Mouse (Mus musculus): ENCODE data around the gene Patl1. TPM values are rescaled to one million over a fixed set of nuclear protein-coding genes. Genes with fewer than 3 reads are reported as not detected.

The Patl1 gene
- polyA plus RNA-seq, 1 experiment from 2014 or later, result 18.8 TPM

DNA sequence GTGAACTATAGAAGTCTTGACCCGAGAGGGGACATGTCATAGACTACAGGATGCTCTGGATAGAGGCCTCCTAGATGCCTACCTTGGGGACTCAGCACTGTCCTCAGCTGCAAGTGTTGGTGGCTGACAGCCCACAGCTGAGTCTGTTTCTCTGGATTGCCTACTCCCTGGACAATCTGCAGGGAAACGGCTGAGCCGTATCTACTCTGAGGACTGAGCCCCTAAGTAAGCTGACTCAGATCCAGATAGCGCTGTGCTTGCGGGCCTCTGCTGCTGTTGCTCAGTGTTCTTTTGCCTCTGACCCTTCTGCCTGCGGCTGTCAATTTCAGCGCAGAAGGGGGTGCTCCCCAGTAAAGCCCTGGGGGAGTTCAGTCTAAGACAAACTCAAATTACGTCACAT is 45.6 kb downstream of the Patl1 start:
- H3K4me3 ChIP-seq (ENCODE audit: low read length), result no peak overlapping the region
- H3K9ac ChIP-seq (ENCODE audit: low read depth, low read length), result no peak overlapping the region
- no peak for ATAC-seq
- 79% methylated on average over 8 of the region's 8 CpGs for WGBS
- H3K27me3 ChIP-seq (replicated peaks; ENCODE audit: control insufficient read depth, insufficient read depth, low read length), result no peaks in the 10 kb centered on the region
- H3K27ac ChIP-seq (ENCODE audit: low read length), result no peak overlapping the region
- H3K36me3 ChIP-seq (ENCODE audit: control insufficient read depth, insufficient read depth, low read length), result no peaks in the 10 kb centered on the region
- H3K4me2 ChIP-seq (ENCODE audit: low read depth, low read length), result no peak overlapping the region
- H3K4me1 ChIP-seq (ENCODE audit: control insufficient read depth, insufficient read depth, low read length), result no peaks in the 10 kb centered on the region
- H3K9me3 ChIP-seq (ENCODE audit: control insufficient read depth, low read length), result no peaks in the 10 kb centered on the region

DNA sequence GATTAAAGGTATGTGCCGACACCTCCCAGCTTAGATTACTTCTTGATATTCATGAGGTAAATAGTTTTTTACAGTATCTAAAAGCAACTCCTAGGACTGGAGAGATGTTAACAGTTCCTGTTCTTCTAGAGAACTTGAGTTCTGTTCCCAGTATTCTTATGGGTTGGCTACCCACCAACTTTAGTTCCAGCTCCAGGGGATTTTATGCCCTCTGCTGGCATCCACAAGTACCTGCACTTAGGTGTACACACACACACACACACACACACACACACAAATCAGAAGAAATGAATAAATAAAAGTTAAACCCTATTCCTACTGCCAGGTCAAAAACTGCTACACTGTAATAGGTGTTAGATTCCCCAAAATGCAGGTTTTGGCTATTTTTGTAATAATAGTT is 52.1 kb downstream of the Patl1 start:
- Histone ChIP-seq H3K4me2 (ENCODE audit: low read depth, low read length) (peak overlapping the region; percentile 53; the same call in 1 of the 2 replicates), H3K36me3 (ENCODE audit: control insufficient read depth, insufficient read depth, low read length) (no peaks in the 10 kb centered on the region), H3K9ac (ENCODE audit: low read depth, low read length) (no peak overlapping the region), H3K27ac (ENCODE audit: low read length) (no peak overlapping the region), H3K4me1 (ENCODE audit: control insufficient read depth, insufficient read depth, low read length) (peaks cover 11% of the 10 kb centered on the region), H3K27me3 (replicated peaks; ENCODE audit: control insufficient read depth, insufficient read depth, low read length) (no peaks in the 10 kb centered on the region), H3K9me3 (ENCODE audit: control insufficient read depth, low read length) (no peaks in the 10 kb centered on the region), H3K4me3 (ENCODE audit: low read length) (no peak overlapping the region)
- WGBS, result 98% methylated on average over 1 of the region's 1 CpGs
- ATAC-seq, result no peak

DNA sequence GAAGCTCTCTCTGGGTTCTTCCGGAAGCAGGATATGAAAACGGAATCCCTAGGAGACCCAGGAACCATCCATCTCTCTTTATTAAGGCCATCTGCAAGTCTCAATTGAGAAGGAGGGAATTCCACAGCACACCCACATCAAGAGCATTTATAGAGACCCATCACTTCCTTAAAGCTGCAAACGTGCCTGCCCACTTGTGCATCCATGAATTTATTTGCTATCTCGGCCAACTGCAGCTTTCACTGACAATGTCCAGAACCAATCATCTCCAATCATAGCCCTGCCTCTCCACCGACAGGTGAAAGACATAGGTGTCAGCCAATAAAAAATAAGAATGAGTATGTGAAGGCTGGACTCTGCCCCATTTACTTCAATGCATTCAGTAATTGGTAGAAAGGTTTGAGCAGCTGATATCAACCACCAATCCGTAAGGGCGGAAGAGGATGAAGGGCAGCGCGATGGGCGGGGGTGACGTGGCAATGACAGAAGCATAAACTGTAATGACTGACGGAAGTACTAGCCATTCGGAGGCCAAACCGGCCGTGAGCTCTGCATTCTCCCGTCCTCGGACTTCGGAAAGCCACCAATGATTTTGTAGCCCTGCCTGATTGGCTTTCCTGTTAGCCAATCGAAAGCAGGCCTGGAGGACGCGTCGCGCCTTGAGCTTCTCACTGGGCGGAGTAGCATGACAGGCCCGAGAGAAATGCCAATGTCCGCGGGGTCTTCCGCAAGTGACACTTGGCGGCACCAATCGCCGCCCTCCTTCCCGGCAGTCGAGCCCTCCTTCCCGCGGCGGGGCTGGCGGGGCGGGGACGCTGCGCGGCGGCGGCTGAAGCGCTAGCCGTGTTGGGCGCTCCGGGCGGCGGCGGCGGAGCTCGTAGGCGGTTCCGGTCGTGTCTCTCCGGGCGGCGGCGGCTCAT is 53.1 kb downstream of the Patl1 start, which contains the start of gene Osbp:
TSS of gene Osbp (plus strand) at position 919 of the 920 bp plus-strand sequence.
- under 1% methylated on average over 59 of the region's 59 CpGs for WGBS
- H3K4me3 ChIP-seq (ENCODE audit: low read length), result peak within 1 kb of the TSS; percentile 91
- peak within 1 kb of the TSS; percentile 89 for H3K9ac ChIP-seq (ENCODE audit: low read depth, low read length)
- peak within 1 kb of the TSS; percentile 81 for H3K27ac ChIP-seq (ENCODE audit: low read length)
- no peaks in the 10 kb centered on the region for H3K9me3 ChIP-seq (ENCODE audit: control insufficient read depth, low read length)
- no peaks in the 10 kb centered on the region for H3K36me3 ChIP-seq (ENCODE audit: control insufficient read depth, insufficient read depth, low read length)
- no peaks in the 10 kb centered on the region for H3K27me3 ChIP-seq (replicated peaks; ENCODE audit: control insufficient read depth, insufficient read depth, low read length)
- ATAC-seq, result peak; percentile 98
- peaks cover 16% of the 10 kb centered on the region for H3K4me1 ChIP-seq (ENCODE audit: control insufficient read depth, insufficient read depth, low read length)
- peak within 1 kb of the TSS; percentile 94 for H3K4me2 ChIP-seq (ENCODE audit: low read depth, low read length)

DNA sequence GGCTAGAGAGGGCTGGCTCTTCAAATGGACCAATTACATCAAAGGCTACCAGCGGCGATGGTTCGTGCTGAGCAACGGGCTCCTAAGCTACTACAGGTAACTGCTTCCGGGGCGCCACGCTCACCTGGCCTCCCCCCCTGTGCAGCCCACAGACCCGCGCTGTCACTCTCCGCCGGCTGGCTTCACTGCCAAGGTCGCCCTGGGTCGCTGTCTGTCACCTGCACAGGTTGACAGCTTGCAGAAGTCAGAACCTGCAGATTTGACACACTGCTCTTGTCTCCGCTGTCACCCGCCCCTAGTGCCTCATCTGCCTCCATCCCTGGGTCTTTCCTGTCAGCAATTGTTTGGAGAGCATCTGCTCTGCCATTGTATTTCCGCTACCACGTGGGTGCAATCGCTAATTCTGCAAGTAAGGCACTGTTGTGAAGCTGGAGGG is 54.0 kb downstream of the Patl1 start:
- Histone ChIP-seq H3K4me1 (ENCODE audit: control insufficient read depth, insufficient read depth, low read length) (peaks cover 16% of the 10 kb centered on the region), H3K9ac (ENCODE audit: low read depth, low read length) (peak overlapping the region; percentile 89), H3K9me3 (ENCODE audit: control insufficient read depth, low read length) (no peaks in the 10 kb centered on the region), H3K27ac (ENCODE audit: low read length) (peak overlapping the region; percentile 81), H3K4me2 (ENCODE audit: low read depth, low read length) (peak overlapping the region; percentile 94), H3K27me3 (replicated peaks; ENCODE audit: control insufficient read depth, insufficient read depth, low read length) (no peaks in the 10 kb centered on the region), H3K4me3 (ENCODE audit: low read length) (peak overlapping the region; percentile 91), H3K36me3 (ENCODE audit: control insufficient read depth, insufficient read depth, low read length) (peaks cover 5% of the 10 kb centered on the region; the same call in 1 of the 2 replicates)
- peak; percentile 1 for ATAC-seq
- 0% methylated on average over 18 of the region's 18 CpGs for WGBS

DNA sequence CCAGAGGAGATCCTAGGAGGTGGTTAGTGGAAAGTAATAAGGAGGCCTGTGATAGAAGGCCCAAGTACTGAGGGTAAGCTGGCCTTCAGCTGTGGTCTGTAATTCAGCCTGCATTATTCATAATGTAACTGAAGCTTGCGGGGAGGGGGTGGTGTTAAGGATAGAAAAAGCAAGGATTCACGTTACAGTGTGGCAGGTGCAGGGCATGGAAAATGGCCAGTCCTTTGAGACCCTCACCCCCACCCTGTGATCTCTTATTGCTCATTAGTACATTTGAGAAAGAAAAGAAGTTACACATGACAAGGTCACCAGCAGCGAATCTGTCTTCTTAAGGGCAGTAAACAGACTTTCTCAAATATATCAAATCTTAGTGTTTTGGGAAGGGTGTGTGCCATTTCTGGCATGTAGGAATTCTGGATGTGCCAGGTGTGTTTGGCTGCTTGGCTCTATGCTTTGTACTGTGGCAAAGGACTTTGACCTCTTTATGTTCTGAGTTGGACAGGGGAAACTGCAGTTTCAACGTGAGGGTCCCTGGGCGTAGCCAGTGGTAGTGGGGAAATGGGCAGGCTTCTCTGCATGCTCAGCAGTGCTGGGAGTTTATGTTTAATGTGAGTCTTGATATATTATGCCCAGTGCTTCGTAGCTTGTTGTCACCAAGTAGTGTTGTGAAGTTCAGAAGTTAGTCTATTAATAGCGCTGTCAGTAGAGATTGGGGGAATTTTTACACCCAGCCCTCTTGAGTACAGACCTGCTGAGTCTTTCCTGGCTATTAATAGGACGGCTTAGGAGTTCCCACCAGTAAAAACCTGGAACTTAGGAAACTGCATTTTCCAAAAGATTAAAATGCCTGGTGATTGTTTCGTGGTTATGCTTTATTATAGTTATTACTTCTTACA is 57.2 kb downstream of the Patl1 start:
- ATAC-seq, result no peak
- Histone ChIP-seq H3K27ac (ENCODE audit: low read length) (no peak overlapping the region), H3K4me3 (ENCODE audit: low read length) (no peak overlapping the region), H3K4me2 (ENCODE audit: low read depth, low read length) (no peak overlapping the region), H3K4me1 (ENCODE audit: control insufficient read depth, insufficient read depth, low read length) (peaks cover 16% of the 10 kb centered on the region), H3K9me3 (ENCODE audit: control insufficient read depth, low read length) (no peaks in the 10 kb centered on the region), H3K27me3 (replicated peaks; ENCODE audit: control insufficient read depth, insufficient read depth, low read length) (no peaks in the 10 kb centered on the region), H3K36me3 (ENCODE audit: control insufficient read depth, insufficient read depth, low read length) (peaks cover 13% of the 10 kb centered on the region), H3K9ac (ENCODE audit: low read depth, low read length) (no peak overlapping the region)
- 65% methylated on average over 9 of the region's 9 CpGs for WGBS

DNA sequence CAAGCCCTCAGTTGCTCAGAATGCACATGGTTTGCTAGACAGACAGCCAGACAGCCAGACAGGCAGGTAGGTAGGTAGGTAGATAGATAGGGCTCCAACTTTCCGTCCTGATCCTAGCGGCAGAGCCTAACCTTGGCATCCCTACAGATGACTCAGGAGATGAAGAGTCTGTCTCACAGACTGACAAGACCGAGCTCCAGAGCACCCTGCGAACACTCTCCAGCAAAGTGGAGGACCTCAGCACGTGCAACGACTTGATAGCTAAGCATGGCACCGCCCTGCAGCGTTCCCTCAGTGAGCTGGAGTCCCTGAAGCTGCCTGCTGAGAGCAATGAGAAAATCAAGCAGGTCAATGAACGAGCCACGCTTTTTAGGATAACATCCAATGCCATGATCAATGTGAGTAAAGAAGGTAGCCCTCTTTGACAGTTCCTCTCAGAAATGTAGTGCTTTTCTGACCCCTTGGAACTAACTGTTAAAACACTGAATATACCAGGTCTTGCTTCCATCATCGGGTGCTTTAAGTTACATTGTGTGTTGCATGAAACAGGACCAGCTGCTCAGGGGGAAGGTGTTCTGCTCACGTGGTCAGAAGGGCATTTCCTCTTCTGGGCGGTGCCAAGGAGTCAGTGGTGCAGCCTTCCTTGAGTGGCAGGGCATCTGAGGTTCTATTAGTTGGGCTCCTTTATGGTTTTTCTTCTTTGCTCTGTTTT is 61.5 kb downstream of the Patl1 start:
- H3K9ac ChIP-seq (ENCODE audit: low read depth, low read length), result no peak overlapping the region
- 89% methylated on average over 13 of the region's 13 CpGs for WGBS
- H3K27ac ChIP-seq (ENCODE audit: low read length), result no peak overlapping the region
- no peak overlapping the region for H3K4me3 ChIP-seq (ENCODE audit: low read length)
- ATAC-seq, result no peak
- no peaks in the 10 kb centered on the region for H3K9me3 ChIP-seq (ENCODE audit: control insufficient read depth, low read length)
- H3K36me3 ChIP-seq (ENCODE audit: control insufficient read depth, insufficient read depth, low read length), result peaks cover 23% of the 10 kb centered on the region
- H3K4me2 ChIP-seq (ENCODE audit: low read depth, low read length), result no peak overlapping the region
- no peaks in the 10 kb centered on the region for H3K27me3 ChIP-seq (replicated peaks; ENCODE audit: control insufficient read depth, insufficient read depth, low read length)
- H3K4me1 ChIP-seq (ENCODE audit: control insufficient read depth, insufficient read depth, low read length), result peaks cover 6% of the 10 kb centered on the region; the same call in 1 of the 2 replicates

DNA sequence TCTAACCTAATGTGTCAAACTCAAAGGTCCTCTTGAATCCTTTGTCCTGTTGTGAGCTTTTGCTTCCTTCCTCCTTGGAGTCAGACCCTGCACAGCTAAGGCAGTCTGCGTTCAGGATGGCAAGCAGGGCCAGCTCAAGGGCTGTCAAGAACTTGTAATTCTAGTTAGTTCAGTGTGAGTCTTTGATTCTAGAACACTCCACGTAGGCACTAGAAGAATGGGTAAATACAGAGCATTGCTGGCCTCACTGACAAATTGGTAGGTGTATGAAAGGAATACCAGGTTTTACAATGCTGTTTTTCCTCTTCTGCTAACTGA is 62.0 kb downstream of the Patl1 start:
- no peak overlapping the region for H3K27ac ChIP-seq (ENCODE audit: low read length)
- peaks cover 6% of the 10 kb centered on the region; the same call in 1 of the 2 replicates for H3K4me1 ChIP-seq (ENCODE audit: control insufficient read depth, insufficient read depth, low read length)
- no peaks in the 10 kb centered on the region for H3K27me3 ChIP-seq (replicated peaks; ENCODE audit: control insufficient read depth, insufficient read depth, low read length)
- no peak overlapping the region for H3K9ac ChIP-seq (ENCODE audit: low read depth, low read length)
- WGBS, result 67% methylated on average over 2 of the region's 2 CpGs
- no peak for ATAC-seq
- H3K36me3 ChIP-seq (ENCODE audit: control insufficient read depth, insufficient read depth, low read length), result peaks cover 26% of the 10 kb centered on the region
- H3K4me3 ChIP-seq (ENCODE audit: low read length), result no peak overlapping the region
- no peak overlapping the region for H3K4me2 ChIP-seq (ENCODE audit: low read depth, low read length)
- H3K9me3 ChIP-seq (ENCODE audit: control insufficient read depth, low read length), result no peaks in the 10 kb centered on the region

DNA sequence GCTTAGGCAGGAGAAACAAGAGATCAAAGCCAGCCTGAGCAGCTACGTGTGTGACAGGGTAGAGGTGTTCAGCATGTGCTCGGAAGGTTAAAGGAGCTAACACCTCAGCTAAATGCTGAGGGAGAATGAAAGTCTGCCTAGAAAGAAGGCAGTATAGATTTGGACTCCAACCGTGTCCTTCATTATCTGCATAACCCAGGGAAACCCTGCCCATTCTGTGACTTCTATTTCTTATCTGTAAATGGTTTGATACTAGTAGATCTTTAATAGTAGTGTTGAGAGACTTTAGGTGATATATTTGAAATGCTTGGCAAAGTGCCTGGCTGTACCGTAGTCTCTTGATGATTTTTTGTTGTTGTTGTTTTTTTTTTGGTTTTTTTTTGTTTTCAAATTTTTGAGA is 63.5 kb downstream of the Patl1 start:
- Histone ChIP-seq H3K9me3 (ENCODE audit: control insufficient read depth, low read length) (no peaks in the 10 kb centered on the region), H3K4me2 (ENCODE audit: low read depth, low read length) (no peak overlapping the region), H3K4me3 (ENCODE audit: low read length) (no peak overlapping the region), H3K27ac (ENCODE audit: low read length) (no peak overlapping the region), H3K36me3 (ENCODE audit: control insufficient read depth, insufficient read depth, low read length) (peaks cover 32% of the 10 kb centered on the region), H3K4me1 (ENCODE audit: control insufficient read depth, insufficient read depth, low read length) (no peaks in the 10 kb centered on the region), H3K27me3 (replicated peaks; ENCODE audit: control insufficient read depth, insufficient read depth, low read length) (no peaks in the 10 kb centered on the region), H3K9ac (ENCODE audit: low read depth, low read length) (no peak overlapping the region)
- no peak for ATAC-seq
- WGBS, result 85% methylated on average over 4 of the region's 4 CpGs

DNA sequence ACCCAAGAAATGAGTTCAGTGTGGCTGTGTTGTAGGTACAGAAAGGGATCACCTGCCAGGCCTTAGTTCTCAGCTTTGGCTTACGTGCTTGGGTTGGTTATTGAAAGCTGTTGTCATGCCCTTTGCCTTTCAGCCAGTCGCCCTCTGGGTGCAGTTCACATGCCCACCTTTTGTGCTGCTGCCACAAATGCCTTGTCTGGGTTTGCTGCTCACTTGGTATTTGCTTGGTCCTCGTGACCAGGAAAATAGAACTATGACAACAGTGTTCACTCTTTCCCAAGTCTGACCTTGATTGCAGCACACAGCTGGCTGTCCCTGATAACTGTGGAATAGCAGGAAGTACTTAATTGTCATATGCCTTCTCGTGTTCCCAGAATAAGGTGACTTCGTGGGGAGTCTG is 65.2 kb downstream of the Patl1 start:
- Histone ChIP-seq H3K27me3 (replicated peaks; ENCODE audit: control insufficient read depth, insufficient read depth, low read length) (no peaks in the 10 kb centered on the region), H3K9me3 (ENCODE audit: control insufficient read depth, low read length) (no peaks in the 10 kb centered on the region), H3K27ac (ENCODE audit: low read length) (no peak overlapping the region), H3K36me3 (ENCODE audit: control insufficient read depth, insufficient read depth, low read length) (peaks cover 32% of the 10 kb centered on the region), H3K4me1 (ENCODE audit: control insufficient read depth, insufficient read depth, low read length) (no peaks in the 10 kb centered on the region), H3K9ac (ENCODE audit: low read depth, low read length) (no peak overlapping the region), H3K4me3 (ENCODE audit: low read length) (no peak overlapping the region), H3K4me2 (ENCODE audit: low read depth, low read length) (no peak overlapping the region)
- WGBS, result 73% methylated on average over 5 of the region's 5 CpGs
- peak; percentile 64 for ATAC-seq
